Mouse (Mus musculus): ENCODE results near the gene Vgll4.

The Vgll4 gene

DNA sequence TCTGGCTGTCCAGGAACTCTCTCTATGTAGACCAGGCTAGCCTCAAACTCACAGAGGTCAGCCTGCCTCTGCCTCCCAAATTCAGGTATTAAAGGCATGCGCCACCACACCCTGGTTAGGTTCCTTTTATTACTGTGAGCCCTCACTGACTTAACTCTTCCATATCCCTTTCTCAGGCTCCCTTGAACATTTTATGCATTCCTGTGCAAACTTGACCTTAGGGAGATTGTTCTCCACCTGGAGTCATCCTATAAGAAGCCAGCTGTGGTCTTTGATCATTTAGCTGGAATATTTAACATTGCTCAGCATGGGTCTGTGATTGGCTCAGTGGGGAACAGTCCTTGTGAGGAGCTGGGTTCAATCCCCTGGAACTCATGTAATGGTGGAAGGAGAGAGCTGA is 4.5 kb upstream of the Vgll4 start:
- DNase-seq (ENCODE audit: low read depth, low spot score) = no peak

DNA sequence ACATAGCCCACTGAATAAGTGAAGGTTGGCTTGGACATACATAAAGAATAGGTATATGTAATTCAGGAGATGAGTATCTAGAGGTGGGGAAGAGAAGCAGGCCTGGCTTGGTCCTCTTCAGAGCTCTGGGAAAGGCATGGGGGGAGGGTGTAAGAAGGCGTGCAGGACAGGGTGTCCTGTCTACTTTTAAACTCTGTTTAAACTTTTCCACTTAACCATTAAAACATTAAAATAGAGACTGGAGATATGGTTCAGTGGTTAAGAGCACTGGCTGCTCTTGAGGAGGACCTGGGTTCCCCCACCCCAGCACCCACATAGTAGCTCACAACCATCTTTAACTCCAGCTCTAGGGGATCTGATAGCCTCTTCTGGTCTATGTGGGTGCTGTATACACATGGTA is 3.2 kb upstream of the Vgll4 start:
- DNase-seq (ENCODE audit: low read depth, low spot score) = no peak

DNA sequence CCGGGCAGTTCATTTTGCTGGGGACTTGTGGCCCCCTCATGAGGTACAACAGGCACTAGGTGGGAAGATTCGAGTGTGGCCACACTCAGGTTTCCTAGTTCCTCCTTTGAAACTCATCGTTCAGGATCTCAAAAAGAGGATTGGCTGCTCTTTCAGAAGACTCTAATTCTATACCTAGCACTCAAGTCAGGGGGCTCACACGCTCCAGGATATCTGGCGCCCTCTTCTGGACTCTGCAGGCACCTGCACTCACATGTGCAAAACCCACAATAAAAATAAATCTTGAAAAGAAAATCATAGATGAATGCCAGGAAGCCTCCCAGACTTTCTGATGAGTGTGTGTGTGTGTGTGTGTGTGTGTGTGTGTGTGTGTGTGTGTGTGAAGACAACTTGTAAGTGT is 1.1 kb upstream of the Vgll4 start:
- DNase-seq (ENCODE audit: low read depth, low spot score) = no peak

GRCm38 (mm10) chr6:114970386-114970785 is 592 bp upstream of the Vgll4 start:
- DNase-seq (ENCODE audit: low read depth, low spot score) = no peak

DNA sequence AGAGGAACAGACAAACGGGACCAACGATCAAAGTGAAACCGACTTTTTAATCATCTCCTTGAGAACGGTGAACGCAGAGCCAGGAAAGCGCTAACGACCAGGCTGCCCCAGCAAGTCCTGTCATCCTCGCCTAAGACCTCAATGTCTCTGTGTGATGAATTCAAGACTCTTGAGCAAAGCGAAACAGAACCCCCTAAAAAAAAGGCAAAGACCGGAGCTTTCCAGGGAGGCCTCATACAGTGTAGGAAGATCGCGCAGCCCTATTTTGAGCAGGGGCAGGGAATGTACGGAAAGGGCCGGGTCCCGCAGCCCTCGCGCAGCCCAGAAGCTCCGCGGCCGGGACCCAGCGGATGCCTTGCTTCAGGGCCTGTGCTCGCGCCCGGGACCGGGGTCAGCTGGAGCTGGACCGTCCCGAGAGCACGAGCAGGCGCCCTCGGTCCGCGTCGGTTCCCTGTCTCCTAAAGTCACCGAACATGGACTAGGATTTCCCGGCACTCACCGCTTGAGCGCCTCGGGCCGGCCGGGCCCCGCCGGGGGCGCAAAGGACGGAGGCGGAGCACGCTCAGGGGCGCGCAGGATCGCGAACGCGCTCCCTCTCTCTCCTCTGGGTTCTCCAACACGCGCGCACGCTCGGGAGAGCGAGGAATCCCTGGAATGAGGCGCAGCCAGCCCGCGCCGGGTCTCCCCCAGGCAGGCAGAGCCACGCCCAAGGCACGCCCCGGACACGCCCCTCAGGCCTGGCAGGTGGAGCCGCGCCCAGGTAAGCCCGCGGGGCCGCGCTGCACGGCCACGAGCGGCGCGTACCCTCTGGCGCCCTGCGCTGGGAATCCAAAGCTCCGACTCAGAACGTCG is 1.2 kb downstream of the Vgll4 start:
- DNase-seq (ENCODE audit: low read depth, low spot score) = peak; percentile 26

DNA sequence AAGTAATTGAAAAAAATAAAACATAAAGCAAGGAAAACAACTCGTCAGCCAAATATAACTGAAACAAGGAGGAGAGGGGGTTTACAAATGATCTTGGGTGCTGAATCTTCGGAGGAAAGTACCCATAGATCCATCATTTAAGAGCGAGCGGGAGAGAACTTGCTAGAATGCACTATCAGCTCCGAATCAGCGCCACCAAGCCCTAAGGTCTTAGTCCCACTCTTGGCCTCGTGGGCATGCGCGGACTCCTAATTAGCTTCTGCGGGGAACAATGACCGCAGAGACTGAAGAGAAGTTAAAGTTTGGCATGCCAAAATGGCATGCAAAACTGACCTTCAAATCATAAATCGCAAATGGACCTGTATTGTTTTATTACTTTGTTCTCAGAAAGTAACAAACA is 2.2 kb downstream of the Vgll4 start:
- no peak for DNase-seq (ENCODE audit: low read depth, low spot score)

DNA sequence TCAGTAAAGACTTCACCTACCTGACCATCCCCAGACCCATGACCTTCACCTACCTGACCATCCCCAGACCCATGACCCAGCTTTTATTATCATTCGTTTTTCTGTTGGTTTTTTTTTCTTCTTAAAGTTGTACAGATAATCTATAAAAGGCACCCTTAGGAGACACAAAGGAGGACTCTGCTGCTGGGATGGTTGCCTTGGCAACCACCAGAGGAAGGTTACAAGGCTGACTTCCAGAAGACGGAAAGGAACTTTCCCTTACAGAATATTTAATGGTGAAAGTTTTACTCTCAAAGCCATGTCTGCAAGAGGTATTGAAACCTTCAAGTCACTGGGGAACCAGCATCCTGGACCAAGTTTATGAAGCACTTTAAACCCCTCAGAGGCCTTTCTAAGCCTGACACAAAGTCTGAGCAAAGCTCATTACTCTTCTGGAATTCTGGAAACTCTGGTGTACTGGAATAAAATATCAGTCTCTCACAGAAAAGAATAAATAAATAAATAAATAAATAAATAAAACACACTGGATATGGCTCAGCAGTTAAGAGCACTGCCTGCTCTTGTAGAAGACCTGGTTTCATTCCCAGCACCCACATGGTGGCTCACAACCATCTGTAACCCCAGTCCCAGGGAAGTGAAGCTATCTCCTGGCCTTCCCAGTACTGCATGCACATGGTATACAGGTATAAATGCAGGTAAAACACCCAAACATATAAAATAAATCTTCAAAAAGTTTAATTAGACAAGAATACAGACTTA is 3.2 kb downstream of the Vgll4 start:
- DNase-seq (ENCODE audit: low read depth, low spot score) = no peak

- no peak for DNase-seq (ENCODE audit: low read depth, low spot score)
These were observed 4.0 kb downstream of the Vgll4 start for GRCm38 (mm10) chr6:114965802-114966201.

DNA sequence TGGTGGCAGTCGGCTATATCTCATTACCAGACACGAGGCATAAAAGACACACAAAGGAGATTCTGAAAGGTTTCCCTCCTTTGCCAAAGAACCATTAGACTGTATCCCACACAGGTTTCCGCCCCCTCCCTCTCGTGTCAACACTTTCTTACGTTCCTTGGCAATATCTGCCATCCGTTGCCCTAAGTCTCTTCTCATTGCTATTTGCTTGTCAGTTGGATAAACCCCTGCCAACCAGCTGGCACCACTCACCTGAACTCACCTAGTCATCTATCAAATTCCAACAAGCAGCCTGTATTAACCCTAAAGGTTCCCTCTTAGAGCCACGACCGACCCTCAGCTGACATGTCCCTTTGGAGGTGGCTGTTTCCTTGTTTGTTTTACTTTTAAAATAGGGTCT is 4.4 kb downstream of the Vgll4 start:
- no peak for DNase-seq (ENCODE audit: low read depth, low spot score)

GRCm38 (mm10) chr6:114964235-114964634 is 5.6 kb downstream of the Vgll4 start:
- no peak for DNase-seq (ENCODE audit: low read depth, low spot score)

- no peak for DNase-seq (ENCODE audit: low read depth, low spot score)
These were observed 6.2 kb downstream of the Vgll4 start for GRCm38 (mm10) chr6:114963636-114964035.

DNA sequence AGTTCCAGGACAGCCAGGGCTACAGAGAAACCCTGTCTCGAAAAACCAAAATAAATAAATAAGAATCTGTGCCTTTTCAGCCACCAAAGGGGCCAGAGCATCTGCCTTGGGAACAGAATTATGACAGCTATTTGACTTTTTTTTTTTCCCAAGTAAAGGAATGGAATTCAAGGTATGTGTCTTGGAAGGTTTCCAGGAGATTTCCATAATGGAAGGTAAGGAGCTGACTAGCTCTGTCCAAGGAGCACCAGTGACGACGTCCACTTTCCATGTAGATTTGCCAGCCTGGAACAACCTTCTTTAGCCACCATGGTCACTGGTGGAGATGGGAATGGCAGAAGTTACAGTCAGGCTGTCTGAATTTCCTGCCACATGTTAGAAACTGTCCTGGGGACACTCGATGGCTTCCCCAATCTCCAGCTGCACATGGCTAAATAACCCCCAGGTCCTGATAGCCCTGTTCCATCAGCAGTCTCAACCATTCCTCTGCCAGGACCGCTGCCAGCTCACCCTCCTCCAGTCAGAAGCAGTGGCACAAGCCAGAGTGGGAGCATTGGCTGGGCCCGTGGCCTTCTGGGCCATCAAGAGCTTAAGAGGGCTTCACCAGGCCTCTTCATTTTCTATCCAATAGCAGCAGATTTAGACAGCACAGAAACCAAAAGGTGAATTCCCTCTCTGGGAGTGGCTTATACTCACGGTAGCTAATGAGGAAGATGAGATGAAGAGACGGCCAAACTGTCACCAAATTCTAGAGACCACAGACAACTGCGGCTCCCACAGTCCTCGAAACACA is 8.3 kb downstream of the Vgll4 start:
- no peak for DNase-seq (ENCODE audit: low read depth, low spot score)

- no peak for DNase-seq (ENCODE audit: low read depth, low spot score)
These were observed 10.8 kb downstream of the Vgll4 start for GRCm38 (mm10) chr6:114959012-114959398.

GRCm38 (mm10) chr6:114958249-114959011 is 11.4 kb downstream of the Vgll4 start:
- no peak for DNase-seq (ENCODE audit: low read depth, low spot score)

- DNase-seq (ENCODE audit: low read depth, low spot score) = no peak
These were observed 12.0 kb downstream of the Vgll4 start for GRCm38 (mm10) chr6:114957756-114958155.

DNA sequence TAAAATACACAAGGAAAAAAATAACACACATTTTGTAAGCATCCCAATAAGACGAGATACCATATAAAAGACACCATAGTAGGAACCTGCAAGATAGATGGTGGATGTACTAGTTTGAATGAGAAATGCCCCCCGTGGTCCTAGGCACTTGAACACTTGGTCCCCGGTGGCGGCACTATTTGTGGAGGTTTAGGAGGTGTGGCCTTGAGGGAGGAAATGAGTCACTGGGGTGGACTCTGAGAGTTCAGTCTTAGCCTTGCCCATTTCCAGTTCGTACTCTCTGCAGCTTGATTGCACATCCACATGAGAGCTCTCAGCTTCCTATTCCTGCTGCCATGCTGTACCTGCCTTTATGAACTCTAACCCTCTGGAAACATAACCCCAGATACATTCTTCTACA is 15.3 kb downstream of the Vgll4 start:
- no peak for DNase-seq (ENCODE audit: low read depth, low spot score)

- DNase-seq (ENCODE audit: low read depth, low spot score) = no peak
These were observed 16.2 kb downstream of the Vgll4 start for GRCm38 (mm10) chr6:114953601-114954000.

- no peak for DNase-seq (ENCODE audit: low read depth, low spot score)
These were observed 17.4 kb downstream of the Vgll4 start for GRCm38 (mm10) chr6:114952356-114952755.

DNA sequence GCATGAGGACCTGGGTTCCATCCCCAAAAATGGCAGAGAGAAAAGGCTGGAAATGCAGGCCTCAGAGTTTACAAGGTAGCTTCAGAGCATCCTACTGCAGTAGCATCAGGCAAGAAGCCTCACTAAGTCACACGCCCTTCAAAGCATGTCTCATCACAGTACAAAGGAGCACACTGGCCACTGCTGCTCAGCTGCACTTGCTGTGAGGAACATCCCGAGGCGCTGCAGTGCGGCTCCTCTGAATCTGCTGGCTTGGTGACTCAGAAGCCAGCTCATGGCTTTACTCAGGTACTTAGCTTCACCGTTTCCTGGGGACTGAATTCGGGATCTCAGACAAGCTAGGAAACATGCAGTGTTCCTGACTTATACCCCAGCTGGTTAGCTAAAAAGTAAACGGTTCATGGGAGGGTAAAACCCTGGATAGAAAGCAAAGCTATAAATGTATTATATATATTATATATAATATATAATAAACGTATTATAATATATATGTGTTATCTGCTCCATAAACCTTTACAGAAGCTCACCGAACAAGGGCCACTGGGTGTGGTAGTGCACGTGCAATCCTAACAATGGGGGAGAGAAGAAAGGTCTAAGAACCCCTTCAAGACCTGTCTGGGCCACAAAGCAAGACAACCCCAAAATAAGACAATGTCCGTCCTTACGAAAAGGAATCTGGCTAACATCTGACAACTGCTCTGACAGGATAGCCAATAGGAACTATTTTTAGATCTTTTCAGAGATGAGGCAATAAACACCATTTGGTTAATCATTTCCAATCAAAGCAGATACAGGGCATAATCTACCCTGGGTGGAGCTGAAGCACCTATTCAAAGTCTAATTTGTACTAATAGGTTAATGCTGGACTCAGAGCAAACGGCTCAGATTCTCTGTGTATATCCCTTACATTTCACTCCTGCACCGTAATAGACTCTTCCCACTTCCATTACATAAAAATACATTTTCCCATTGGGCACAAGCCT is 25.0 kb downstream of the Vgll4 start:
- no peak for DNase-seq (ENCODE audit: low read depth, low spot score)

DNA sequence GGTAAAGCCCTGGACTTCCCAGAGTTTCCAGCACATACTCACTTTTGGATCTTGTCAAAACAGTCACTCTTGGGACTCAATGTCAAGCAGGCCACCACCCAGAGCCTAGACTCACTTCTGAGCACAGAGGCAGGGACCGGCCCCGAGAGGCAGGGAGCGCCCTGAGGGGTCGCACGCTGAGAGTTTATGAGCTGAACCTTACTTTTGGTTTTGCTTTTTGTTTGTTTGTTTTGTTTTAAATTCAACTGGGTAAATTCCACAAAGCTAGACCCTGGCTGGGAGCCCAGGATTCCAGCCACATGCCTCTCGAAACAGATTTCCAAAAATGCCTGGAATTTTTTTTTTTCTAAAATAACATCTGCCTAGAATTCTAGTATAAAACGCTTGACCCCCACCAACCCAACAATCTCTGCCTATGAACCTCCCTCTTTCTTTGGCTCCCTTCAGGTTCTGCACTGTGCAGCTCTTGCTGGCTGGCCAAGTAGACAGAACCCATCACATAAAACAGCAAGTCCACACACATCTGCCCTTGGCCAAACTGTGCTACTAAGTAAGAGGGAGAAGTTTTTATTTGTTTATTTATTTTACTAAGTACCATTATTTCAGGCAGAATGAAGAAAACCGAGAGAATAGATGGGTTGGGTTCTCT is 28.5 kb downstream of the Vgll4 start:
- DNase-seq (ENCODE audit: low read depth, low spot score) = no peak

Data from skeletal muscle tissue, adult 2 months (tissue).